Mouse (Mus musculus): Measurements from ENCODE around the gene Stx2.
"Not testable (repeated sequence)": the region's sequence is repeated elsewhere in the genome, so short reads cannot be mapped to it uniquely, and the experiment has no call there.

- TF ChIP-seq EP300, CTCF (IDR thresholded peaks at IDR 0.05; ENCODE audit: low read depth): not testable (repeated sequence)
Observed at GRCm38 (mm10) chr5:128977466-128977865, 30.9 kb downstream of the Stx2 start.
